Mouse (Mus musculus): ENCODE data around the gene Ppan.

DNA sequence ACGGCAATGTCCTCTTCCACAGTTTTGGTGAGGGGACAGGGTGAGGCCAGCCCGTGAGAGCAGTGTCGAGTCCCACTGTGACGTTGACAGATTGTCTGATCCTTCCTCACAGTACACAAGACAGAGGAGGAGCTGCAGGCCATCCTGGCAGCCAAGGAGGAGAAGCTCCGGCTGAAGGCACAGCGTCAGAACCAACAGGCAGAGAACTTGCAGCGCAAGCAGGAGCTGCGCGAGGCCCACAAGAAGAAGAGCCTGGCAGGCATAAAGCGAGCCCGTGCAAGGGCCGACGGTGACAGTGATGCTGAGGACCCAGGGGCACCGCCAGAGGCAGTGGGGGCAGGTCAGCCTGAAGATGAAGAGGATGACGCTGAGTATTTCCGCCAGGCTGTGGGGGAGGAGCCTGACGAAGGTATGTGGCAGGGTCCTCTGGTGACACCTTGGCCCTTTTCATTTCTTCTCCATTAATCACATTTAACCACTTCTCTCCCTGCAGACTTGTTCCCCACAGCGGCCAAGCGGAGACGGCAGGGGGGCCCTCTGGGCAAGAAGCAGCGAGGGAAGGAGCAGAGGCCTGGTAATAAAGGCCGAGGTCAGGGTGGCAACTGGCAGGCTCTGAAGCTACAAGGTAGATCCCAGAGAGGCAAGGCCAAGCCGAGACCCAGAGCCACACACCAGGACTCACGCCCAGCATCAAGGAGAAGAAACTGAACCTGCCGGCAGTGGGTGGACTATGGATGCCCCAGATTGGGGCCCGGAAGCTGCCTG lies 3.5 kb downstream of the Ppan start:
- TF ChIP-seq CTCF (IDR thresholded peaks at IDR 0.05; ENCODE audit: borderline replicate concordance, insufficient read depth, low read depth, low read length) (no peak), POLR2A (IDR thresholded peaks at IDR 0.05; ENCODE audit: borderline replicate concordance, insufficient read depth, low read length) (no peak)

Data from cerebellum, adult 2 months (tissue).